Mouse (Mus musculus) CD8-positive naive resting alpha-beta T cell, adult 2 months (primary cell): ENCODE results near the gene Ehf.

Experiments
- DNase-seq, 2 experiments: peaks; one replicate each; pipeline ENCODE4 v3.0.0; 2022; ENCODE audit warnings: low read depth in 2 of 2, low spot score in 2 of 2

Gene Ehf

GRCm38 (mm10) chr2:103294526-103294925 is 8.6 kb downstream of the Ehf start:
- DNase-seq: no peak

- DNase-seq: no peak
These were observed 9.3 kb downstream of the Ehf start for GRCm38 (mm10) chr2:103293751-103294150.

- no peak for DNase-seq
These were observed 9.9 kb downstream of the Ehf start for GRCm38 (mm10) chr2:103293214-103293613.

GRCm38 (mm10) chr2:103290705-103291269 is 12.3 kb downstream of the Ehf start:
- no peak for DNase-seq

GRCm38 (mm10) chr2:103290167-103290566 is 12.9 kb downstream of the Ehf start:
- DNase-seq: no peak

GRCm38 (mm10) chr2:103289407-103289950 is 13.6 kb downstream of the Ehf start:
- DNase-seq: no peak

GRCm38 (mm10) chr2:103287716-103288115 is 15.4 kb downstream of the Ehf start:
- DNase-seq: no peak

- no peak for DNase-seq
These were observed 17.5 kb downstream of the Ehf start for GRCm38 (mm10) chr2:103285561-103285960.

GRCm38 (mm10) chr2:103283730-103284129 is 19.3 kb downstream of the Ehf start:
- no peak for DNase-seq

GRCm38 (mm10) chr2:103282184-103282750 is 20.8 kb downstream of the Ehf start:
- no peak for DNase-seq

GRCm38 (mm10) chr2:103279927-103280326 is 23.2 kb downstream of the Ehf start:
- DNase-seq: no peak

GRCm38 (mm10) chr2:103278476-103278875 is 24.6 kb downstream of the Ehf start:
- no peak for DNase-seq

- DNase-seq: no peak
These were observed 25.3 kb downstream of the Ehf start for GRCm38 (mm10) chr2:103277794-103278193.

- no peak for DNase-seq
These were observed 27.6 kb downstream of the Ehf start for GRCm38 (mm10) chr2:103275316-103275960.

GRCm38 (mm10) chr2:103274803-103275202 is 28.3 kb downstream of the Ehf start:
- no peak for DNase-seq

- no peak for DNase-seq
These were observed 28.8 kb downstream of the Ehf start for GRCm38 (mm10) chr2:103274270-103274669.

GRCm38 (mm10) chr2:103271481-103271880 is 31.6 kb downstream of the Ehf start:
- no peak for DNase-seq

- DNase-seq: no peak
These were observed 32.4 kb downstream of the Ehf start for GRCm38 (mm10) chr2:103270556-103271160.

GRCm38 (mm10) chr2:103239086-103239485 is 64.0 kb downstream of the Ehf start:
- no peak for DNase-seq

GRCm38 (mm10) chr2:103226781-103227180 is 76.3 kb downstream of the Ehf start:
- no peak for DNase-seq

- no peak for DNase-seq
These were observed 82.2 kb downstream of the Ehf start for GRCm38 (mm10) chr2:103220871-103221270.

- no peak for DNase-seq
These were observed 84.8 kb downstream of the Ehf start for GRCm38 (mm10) chr2:103218323-103218722.
